Mouse (Mus musculus) stomach, embryonic 16.5 days (tissue): ENCODE data around the gene Zfp78. TPM values are rescaled to one million over a fixed set of nuclear protein-coding genes. Genes with fewer than 3 reads are reported as not detected.
A peak's percentile ranks its signal among the peaks of the same experiment; 100 is the strongest.

Source experiments
- ATAC-seq: fragments of 200-750 bp; cut with Nextera tagmentation; 2 replicates; pipeline ENCODE4 v1.8.0; 2017; ENCODE audit warnings: moderate number of reproducible peaks, moderate TSS enrichment; ENCODE audit not compliant: insufficient read depth, low FRiP score
- H3K27ac ChIP-seq: fragments of 300-500 bp; sonication (generic); 2 replicates; pipeline ENCODE4 v1.5.1; 2014; ENCODE audit warnings: low read length
- H3K27me3 ChIP-seq: fragments of 300-500 bp; sonication (generic); 2 replicates; pipeline ENCODE4 v1.6.1; 2014; ENCODE audit warnings: low read length, control low read depth, mixed read lengths; ENCODE audit not compliant: control insufficient read depth, insufficient read depth
- H3K36me3 ChIP-seq: fragments of 300-500 bp; sonication (generic); 2 replicates; pipeline ENCODE4 v1.6.1; 2014; ENCODE audit warnings: low read length; ENCODE audit not compliant: control insufficient read depth, insufficient read depth
- H3K4me1 ChIP-seq: fragments of 300-500 bp; sonication (generic); 2 replicates; pipeline ENCODE4 v1.6.1; 2014; ENCODE audit warnings: low read length, control low read depth, mixed read lengths; ENCODE audit not compliant: control insufficient read depth, insufficient read depth
- H3K4me2 ChIP-seq: fragments of 300-500 bp; sonication (generic); 2 replicates; pipeline ENCODE4 v1.6.1; 2014; ENCODE audit warnings: low read depth, low read length, mixed read lengths
- H3K4me3 ChIP-seq: fragments of 300-500 bp; sonication (generic); replicated peaks from 2 replicates; pipeline ENCODE4 v1.5.1; 2014; ENCODE audit warnings: mild to moderate bottlenecking, low read length
- H3K9ac ChIP-seq: fragments of 300-500 bp; sonication (generic); 2 replicates; pipeline ENCODE4 v1.6.1; 2014; ENCODE audit warnings: low read length
- H3K9me3 ChIP-seq: fragments of 300-500 bp; sonication (generic); replicated peaks from 2 replicates; pipeline ENCODE4 v1.6.1; 2016; ENCODE audit warnings: low read length, control low read depth; ENCODE audit not compliant: control insufficient read depth
- WGBS: fragments of 180-500 bp; shearing (Covaris S2); extraction: QIAGEN DNeasy Blood & Tissue Kit; methylation state at CpG from one replicate; pipeline ENCODE4 v1.1.7; 2014; 5-methylcytosine and 5-hydroxymethylcytosine counted together
- polyA plus RNA-seq: library from polyadenylated mRNA; unstranded; fragments of >200 nt; fragmentation: Nextera tagmentation; extraction: Ambion mirVana; gene quantifications from 2 replicates; pipeline ENCODE4 v1.2.1, GENCODE M21; 2015

Gene Zfp78
- 2.8 and 3.0 TPM in 2 replicates for polyA plus RNA-seq

DNA sequence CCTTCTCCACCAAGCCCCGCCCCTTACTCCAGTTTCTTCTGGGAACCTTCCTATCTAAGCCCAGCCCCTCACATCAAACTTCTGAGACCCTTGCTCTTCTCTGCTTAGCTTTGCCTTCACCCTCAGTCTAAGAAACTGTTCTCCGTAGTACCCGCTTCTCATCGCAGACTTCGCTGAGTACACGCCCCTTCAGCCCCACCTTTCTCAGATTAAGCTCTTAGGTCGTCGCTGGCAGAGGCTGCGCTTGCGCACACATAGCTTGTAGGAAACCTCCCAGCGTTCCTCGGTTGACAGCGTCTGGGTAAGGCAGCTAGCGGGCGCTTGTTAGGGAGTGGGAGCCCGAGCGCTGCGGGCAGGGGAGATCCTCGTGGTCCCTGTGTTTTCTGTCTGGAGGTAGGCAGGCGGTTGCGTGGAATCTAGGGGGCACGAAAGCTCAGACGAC is at the start of gene Zfp78:
TSS of gene Zfp78 (plus strand) at position 234 of the 442 bp plus-strand sequence.
- Histone ChIP-seq H3K27ac (peak within 1 kb of the TSS; percentile 93), H3K4me3 (peak within 1 kb of the TSS; percentile 68), H3K9me3 (no peaks in the 10 kb centered on the region), H3K36me3 (no peaks in the 10 kb centered on the region), H3K9ac (peak within 1 kb of the TSS; percentile 78), H3K4me1 (peaks cover 10% of the 10 kb centered on the region), H3K4me2 (peak within 1 kb of the TSS; percentile 71), H3K27me3 (no peaks in the 10 kb centered on the region)
- WGBS = under 1% methylated on average over 23 of the region's 23 CpGs
- ATAC-seq = peak; percentile 81

DNA sequence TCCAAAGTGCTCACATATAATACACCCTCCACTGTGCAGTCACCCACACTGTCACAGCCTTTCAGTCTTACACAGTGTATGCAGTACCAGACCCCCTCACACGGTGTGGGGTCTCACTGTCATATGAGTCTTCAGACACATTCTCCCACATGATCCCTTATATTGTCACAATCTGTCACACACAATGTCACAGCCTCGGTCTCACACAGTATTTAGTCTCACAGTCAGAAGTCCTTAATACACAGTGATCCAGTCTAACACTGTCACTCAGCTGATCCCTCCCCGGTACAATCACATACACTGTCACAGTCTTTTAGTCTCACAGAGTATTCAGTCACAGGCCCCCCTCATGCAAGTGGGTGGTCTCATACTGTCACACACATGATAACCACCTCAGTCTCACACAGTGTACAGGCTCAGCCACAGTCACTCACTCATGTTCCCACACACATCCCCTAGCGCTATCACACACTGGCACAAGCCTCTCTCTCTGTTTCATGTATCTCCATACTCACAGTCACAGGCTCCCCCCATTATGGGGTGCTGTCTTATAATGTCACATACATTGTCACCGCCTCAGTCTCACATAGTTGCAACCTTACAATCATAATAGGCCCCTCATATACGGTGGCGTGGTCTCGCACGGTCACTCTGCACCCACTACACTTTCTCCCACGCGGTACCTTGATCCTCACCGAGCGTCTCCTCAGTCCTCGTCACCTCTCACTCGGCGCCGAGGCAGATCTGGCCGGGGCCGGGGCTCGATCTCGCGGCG is 32.4 kb upstream of the Zfp78 start:
- Histone ChIP-seq H3K4me1 (peaks cover 7% of the 10 kb centered on the region; the same call in 1 of the 2 replicates), H3K27me3 (no peaks in the 10 kb centered on the region), H3K9me3 (no peaks in the 10 kb centered on the region), H3K27ac (peak overlapping the region; percentile 79), H3K4me2 (peak overlapping the region; percentile 90), H3K4me3 (peak overlapping the region; percentile 70), H3K9ac (peak overlapping the region; percentile 87), H3K36me3 (no peaks in the 10 kb centered on the region)
- ATAC-seq = peak; percentile 71
- WGBS = 15% methylated on average over 23 of the region's 23 CpGs

DNA sequence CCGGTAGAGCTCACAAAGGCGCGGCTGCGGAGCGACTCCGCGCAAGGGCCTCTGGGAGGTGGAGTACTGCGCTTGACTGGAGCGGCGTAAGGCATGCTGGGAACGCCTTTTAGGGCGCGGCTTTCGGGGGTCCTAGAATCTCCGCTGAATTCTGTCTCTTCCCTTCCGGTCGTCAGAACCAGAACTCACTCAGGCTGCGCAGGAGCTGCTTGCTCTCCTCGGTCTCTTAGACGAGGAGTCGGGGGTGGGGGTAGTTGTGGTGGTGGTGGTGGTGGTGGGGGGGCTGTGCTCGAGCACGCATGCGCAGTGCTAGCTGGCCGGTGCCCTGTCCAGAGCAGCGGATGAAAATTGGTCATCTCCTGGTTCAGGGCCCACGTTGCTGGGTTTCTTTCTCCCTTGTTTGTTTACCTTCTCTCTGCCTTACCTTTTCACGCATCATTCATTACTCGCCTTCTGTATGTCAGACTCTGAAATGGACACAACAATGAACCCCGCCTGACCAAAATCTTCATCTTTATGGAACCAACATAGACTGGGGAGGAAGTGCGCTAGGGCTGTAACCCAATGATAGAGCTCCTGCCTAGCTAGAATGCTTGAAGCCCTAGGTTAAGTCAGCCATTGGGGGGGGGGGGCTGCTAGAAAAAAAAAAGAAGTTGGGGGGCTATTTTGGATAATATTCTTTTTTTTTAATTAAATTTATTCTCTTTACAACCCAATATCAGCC is 31.7 kb upstream of the Zfp78 start, which contains the start of gene Zfp583:
TSS of gene Zfp583 (minus strand) at position 53 of the 724 bp plus-strand sequence.
- peak within 1 kb of the TSS; percentile 87 for H3K9ac ChIP-seq
- WGBS = 5% methylated on average over 31 of the region's 31 CpGs
- ATAC-seq = peak; percentile 95
- H3K4me1 ChIP-seq = peaks cover 7% of the 10 kb centered on the region; the same call in 1 of the 2 replicates
- no peaks in the 10 kb centered on the region for H3K27me3 ChIP-seq
- peak within 1 kb of the TSS; percentile 70 for H3K4me3 ChIP-seq
- H3K36me3 ChIP-seq = no peaks in the 10 kb centered on the region
- H3K4me2 ChIP-seq = peak within 1 kb of the TSS; percentile 90
- peak within 1 kb of the TSS; percentile 79 for H3K27ac ChIP-seq
- H3K9me3 ChIP-seq = no peaks in the 10 kb centered on the region

DNA sequence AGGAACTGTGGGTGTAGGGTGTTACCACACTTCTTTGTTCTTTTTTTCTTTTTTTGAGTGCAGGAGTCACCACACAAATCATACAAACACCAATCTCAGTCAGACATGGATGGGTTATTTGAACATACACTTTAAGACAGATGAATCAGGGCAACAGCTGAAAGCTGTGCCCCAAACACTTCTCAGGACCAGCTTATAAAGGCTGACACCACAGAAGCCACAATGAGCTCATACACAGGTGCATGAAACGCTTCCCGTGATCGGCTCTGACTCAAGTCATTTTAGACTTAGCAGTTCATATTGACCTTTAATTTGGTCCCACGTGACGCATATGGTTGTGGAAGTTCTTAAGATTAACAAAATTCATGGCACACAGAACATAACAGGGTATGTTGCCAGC is 23.2 kb upstream of the Zfp78 start:
- no peaks in the 10 kb centered on the region for H3K4me1 ChIP-seq
- no peaks in the 10 kb centered on the region for H3K27me3 ChIP-seq
- no peaks in the 10 kb centered on the region for H3K36me3 ChIP-seq
- no peak overlapping the region for H3K4me3 ChIP-seq
- H3K9me3 ChIP-seq = no peaks in the 10 kb centered on the region
- no peak for ATAC-seq
- 82% methylated on average over 5 of the region's 5 CpGs for WGBS
- no peak overlapping the region for H3K9ac ChIP-seq
- H3K27ac ChIP-seq = no peak overlapping the region
- H3K4me2 ChIP-seq = no peak overlapping the region

DNA sequence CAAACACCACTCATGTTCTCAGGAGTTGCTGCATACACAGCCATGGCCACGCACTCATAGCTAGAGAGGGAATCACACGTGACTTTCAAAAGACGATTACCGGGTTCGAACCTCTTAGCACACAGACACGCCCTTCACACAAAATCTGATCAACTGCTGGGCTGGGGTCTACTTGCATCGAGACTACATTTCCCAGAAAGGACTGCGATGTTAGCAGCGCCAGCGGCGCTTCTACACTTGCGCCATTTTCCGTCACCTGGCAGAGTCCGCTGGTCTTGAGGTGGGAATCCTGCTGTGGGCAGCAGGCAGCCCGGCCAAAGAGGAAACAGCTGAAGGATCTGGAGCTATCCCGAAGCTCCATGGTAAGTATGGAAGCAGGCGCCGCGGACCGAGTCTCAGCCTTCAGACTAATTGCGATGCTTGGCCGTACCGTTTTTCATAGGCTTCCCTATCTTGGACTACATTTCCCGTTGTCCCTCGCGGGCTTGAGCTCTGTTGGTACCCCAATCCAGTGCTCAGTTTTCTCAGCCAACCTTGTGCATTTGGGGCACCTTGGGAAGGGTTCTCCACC is 19.5 kb upstream of the Zfp78 start, which contains the start of gene Gm3854:
TSS of gene Gm3854 (plus strand) at position 259 of the 571 bp plus-strand sequence.
- Histone ChIP-seq H3K27ac (peak within 1 kb of the TSS; percentile 36; the same call in 1 of the 2 replicates), H3K36me3 (no peaks in the 10 kb centered on the region), H3K9me3 (no peaks in the 10 kb centered on the region), H3K9ac (peak within 1 kb of the TSS; percentile 79), H3K4me1 (no peaks in the 10 kb centered on the region), H3K27me3 (no peaks in the 10 kb centered on the region), H3K4me3 (peak within 1 kb of the TSS; percentile 84), H3K4me2 (peak within 1 kb of the TSS; percentile 64)
- WGBS = under 1% methylated on average over 26 of the region's 26 CpGs
- peak; percentile 87 for ATAC-seq

DNA sequence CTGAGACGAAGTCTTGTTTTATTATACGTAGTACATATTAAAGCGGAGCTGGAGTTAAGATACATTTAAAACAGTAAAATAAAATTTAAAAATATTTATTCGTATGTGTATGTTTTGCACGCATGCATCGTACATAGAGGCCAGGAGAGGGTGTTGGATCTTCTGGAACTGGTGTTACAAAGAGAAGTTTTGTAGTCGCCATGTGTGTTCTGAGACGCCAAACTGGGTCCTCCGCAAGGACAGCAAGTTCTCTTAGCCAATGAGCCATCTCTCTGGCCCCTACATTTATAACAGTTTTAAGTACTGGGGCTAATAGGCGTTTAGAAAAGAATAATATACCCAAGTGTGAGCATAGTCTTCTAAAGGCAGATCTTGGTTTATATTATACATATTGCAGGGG is 19.0 kb upstream of the Zfp78 start:
- Histone ChIP-seq H3K4me3 (peak overlapping the region; percentile 84), H3K4me1 (no peaks in the 10 kb centered on the region), H3K36me3 (no peaks in the 10 kb centered on the region), H3K27me3 (no peaks in the 10 kb centered on the region), H3K4me2 (peak overlapping the region; percentile 64), H3K9me3 (no peaks in the 10 kb centered on the region), H3K27ac (no peak overlapping the region), H3K9ac (peak overlapping the region; percentile 79)
- ATAC-seq = no peak
- 34% methylated on average over 10 of the region's 10 CpGs for WGBS

DNA sequence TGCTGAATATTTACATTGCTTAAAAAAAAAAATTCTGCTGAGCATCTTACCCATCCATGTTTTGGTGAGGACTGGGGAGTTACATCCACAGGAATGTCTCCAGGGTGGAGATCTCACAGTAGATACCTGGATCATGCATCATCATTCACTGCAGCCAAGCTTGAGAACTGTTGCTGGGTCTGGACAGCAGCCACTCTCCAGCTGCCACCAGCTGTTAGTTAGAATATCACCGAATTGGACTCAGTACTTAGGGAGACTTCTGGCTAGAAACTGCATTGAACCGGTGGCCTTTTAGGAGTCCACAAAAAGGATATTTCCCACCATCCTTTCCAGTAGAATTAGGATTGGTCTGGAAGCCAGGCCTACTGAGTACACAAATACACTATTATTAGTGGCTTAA is 5.0 kb upstream of the Zfp78 start:
- ATAC-seq = no peak
- Histone ChIP-seq H3K9me3 (no peaks in the 10 kb centered on the region), H3K27me3 (no peaks in the 10 kb centered on the region), H3K9ac (no peak overlapping the region), H3K4me3 (no peak overlapping the region), H3K36me3 (no peaks in the 10 kb centered on the region), H3K27ac (no peak overlapping the region), H3K4me1 (peaks cover 3% of the 10 kb centered on the region), H3K4me2 (no peak overlapping the region)
- WGBS = 54% methylated on average over 2 of the region's 2 CpGs

DNA sequence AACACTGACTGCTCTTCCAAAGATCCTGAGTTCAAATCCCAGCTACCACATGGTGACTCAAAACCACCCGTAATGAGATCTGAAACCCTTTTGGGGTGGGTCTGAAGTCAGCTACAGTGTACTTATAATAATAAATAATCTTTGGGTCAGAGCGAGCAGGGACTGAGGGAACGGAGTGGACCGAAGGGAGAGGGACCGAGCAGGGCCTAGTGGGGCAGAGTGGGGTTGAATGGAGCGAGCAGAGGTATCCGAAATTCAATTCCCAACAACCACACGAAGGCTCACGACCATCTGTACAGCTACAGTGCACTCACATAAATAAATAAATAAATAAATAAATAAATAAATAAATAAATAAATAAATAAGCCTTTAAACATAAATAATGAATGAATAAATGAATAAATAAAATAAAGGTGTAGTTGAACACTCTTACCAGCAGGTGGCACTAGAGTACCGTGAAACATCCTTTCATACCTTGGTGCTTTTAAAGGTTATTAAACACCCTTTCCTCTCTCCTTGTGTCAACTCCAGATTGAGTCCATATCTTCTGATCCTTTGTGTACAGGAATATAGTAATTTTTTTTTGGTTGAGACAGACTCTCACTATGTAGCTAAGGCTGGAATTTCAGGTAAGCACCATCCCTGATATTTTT is 4.0 kb upstream of the Zfp78 start:
- 55% methylated on average over 10 of the region's 10 CpGs for WGBS
- Histone ChIP-seq H3K9ac (no peak overlapping the region), H3K4me2 (no peak overlapping the region), H3K9me3 (no peaks in the 10 kb centered on the region), H3K4me1 (peaks cover 9% of the 10 kb centered on the region), H3K36me3 (no peaks in the 10 kb centered on the region), H3K4me3 (no peak overlapping the region), H3K27ac (no peak overlapping the region), H3K27me3 (no peaks in the 10 kb centered on the region)
- no peak for ATAC-seq
